Mouse (Mus musculus) frontal cortex, adult (tissue): ENCODE data around the gene Flrt1.

ENCODE experiments used
- ATAC-seq: cut with Nextera tagmentation; 2 replicates; pipeline ENCODE4 v1.9.2; 2017; ENCODE audit warnings: mild to moderate bottlenecking, moderate library complexity, mixed read lengths; ENCODE audit not compliant: low TSS enrichment

The Flrt1 gene

GRCm38 (mm10) chr19:7130317-7130716 is 24.8 kb upstream of the Flrt1 start:
- no peak for ATAC-seq

DNA sequence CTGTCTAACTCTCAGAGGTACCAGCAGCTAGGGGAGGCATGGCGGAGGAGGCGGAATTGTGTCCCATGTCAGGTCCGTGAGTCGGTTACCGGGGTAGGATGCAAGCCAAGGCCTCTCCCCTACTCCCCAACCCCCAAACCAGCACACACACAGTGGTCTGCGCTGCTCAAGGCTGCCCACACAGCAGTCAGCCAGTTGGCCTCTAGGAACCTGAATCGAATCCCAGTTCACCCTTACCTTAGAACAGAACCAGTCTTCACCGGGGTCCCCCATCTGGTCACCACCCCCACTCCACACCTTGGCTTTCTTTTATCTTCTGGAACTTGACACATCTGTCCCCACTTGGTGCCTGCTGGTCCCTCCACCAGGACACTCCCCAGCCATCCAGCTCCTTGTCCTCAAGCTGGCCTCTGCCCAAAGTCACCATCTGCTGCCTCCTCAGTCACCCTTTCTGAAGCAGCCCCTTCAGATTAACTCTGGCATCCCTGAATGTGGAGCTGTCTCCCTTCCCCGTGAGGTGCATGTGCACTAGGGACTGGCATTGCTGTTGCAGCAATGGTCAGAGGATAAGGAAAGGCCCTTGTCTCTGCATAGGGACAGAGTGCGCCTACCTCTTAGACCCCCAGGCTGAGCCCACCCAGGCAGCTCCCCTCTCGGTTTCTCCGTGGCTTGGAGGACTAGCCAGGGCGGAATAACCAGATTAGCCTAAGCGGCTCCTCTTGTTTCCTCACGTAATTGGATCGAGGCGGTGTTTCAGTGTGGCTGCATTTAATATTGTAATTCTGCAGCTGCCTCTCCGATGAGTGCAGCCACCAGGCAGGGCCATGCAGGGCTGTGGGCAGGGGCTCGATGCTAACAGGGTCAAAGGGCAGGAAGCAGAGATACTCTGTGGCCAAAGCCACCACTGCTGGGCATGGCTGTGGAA is 23.3 kb upstream of the Flrt1 start:
- no peak for ATAC-seq

DNA sequence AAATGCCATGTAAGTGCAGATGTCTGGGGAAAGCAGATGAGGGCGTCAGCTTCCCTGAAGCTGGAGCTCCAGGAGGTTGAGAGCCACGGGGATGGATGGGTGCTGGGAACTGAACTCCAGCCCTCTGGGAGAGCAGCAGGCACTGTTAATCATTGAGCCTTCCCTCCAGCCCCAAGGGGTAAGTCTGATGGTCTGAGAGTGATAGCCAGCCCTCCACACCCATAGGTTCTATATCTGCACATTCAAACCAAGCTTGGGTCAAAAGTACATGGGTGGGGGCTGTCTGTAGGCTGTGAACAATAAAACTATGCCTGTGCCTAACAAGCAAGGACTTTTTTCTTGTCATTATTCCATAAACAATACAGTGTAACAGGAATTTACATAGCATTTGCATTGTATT is 21.4 kb upstream of the Flrt1 start:
- ATAC-seq = no peak

- no peak for ATAC-seq
Observed at GRCm38 (mm10) chr19:7126209-7126608, 20.7 kb upstream of the Flrt1 start.

GRCm38 (mm10) chr19:7125526-7126156 is 20.1 kb upstream of the Flrt1 start:
- no peak for ATAC-seq

DNA sequence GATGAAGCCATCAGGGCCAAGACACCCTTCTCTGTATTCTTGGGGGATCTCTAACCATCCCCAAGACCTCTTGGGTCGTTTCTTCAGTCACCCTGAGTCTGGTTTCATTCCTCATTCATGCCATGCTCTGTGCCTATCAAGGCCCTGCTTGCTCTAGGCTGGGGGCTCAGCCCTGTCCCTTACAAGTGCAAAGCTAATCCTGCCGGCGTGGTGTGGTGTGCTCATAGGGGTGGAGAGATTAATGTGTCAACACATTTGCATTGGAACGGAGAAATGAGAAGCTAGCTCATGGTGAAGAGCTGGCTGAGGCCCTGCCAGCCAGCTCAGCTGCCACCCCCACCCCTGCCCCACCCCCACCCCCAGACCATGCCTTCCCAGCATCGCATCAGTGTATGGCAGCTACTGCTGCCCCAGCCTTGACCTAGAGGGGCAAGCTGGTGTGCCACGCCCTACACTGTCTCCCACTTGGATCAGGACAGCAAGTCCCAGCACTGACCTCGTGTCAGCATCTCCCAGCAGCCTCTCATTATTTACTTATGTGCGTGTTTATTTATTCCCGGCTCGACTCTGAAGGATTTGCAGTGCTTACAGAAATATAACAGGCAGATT is 17.3 kb upstream of the Flrt1 start:
- ATAC-seq = no peak

- peak; percentile 51 for ATAC-seq
Observed at GRCm38 (mm10) chr19:7122277-7122676, 16.7 kb upstream of the Flrt1 start.

DNA sequence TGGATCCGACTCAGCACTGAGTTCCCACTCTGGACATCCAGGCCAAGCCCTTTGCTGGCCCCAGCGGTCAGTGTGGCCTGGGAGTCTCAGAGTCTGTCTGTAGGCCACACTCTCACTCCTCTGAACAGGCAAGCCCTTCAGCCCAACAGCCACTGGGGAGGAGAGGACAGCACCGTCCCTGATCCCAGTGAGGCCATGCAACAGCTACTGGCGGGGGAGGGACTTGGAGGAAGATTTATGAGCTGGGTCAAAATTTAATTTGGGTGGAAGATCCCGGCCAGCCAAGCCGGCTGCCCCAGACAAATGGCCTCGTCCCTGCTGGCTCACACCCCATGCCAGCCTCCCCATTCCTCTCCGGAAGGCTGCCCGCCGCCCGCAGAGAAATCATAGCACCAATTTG is 15.7 kb upstream of the Flrt1 start:
- no peak for ATAC-seq

GRCm38 (mm10) chr19:7117653-7118307 is 12.3 kb upstream of the Flrt1 start:
- no peak for ATAC-seq

- ATAC-seq = no peak
Observed at GRCm38 (mm10) chr19:7117141-7117540, 11.6 kb upstream of the Flrt1 start.

DNA sequence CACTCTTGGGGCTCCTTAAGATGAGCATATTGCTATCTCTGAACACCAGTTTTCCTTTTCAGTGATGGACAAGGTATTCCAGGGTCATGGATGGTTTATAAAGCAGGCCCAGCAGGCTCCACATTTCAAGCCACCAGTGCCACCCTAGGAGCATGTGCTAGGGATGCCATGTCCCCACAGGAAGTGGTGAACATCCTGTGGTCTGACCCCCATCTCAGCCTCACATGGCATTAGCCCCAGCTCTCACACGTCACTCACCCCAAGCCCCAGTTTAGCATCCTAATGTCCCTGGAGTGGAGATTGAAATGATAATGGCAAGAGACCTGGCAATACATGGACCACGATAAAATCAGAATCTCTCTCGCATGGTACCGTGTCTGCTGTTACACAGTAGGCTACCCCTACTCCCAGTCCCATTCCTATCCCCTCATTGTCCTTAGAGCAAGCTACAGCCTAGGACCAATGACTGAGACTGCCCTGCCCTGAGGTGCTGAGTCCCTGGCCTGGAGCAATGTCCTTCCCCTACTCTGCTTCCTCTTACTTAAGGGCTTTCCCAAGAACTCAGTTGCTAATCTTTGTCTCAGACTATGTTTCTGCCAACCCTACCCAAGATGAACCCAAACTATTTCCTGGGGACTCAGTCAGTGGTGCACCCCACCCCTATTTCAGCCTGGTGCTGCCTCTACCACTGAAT is 10.7 kb upstream of the Flrt1 start:
- no peak for ATAC-seq

DNA sequence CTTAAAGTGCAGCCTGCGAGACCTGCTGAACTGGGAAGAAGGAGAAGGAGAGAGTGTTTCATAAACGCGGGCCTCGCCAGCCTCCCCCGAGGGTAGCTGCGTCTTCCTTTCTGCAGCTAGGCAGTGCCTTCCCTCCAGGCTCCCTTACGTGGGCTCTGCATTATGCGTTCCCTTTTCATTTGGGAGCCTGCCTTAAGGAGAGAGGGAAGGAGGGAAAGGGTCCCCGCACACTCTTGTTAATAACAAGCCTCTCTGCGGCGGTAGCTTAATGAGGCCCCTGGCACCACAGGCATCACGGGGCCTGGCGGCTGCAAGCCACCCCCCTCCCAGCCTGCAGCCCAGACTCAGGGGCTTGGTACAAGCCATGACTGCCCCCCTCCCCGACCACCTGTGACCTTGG is 8.0 kb upstream of the Flrt1 start:
- peak; percentile 53 for ATAC-seq

DNA sequence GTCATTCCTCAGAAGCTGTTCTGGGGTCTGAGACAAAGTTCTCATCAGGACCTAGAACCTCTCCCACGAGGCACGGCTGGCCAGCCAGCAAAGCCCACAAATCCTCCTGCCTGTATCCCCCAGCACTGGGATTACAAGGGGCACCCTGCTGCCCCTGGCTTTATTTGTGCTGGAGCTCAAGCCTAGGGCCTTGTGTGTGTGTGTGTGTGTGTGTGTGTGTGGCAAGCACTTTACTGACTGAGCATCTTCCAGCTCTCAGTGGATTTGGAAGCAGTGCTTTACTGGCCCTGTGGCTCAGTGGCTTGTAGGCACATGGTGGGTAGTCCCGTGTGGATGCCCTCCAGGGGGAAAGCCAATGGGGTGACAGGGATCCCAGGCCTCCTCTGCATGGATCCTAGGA is 7.1 kb upstream of the Flrt1 start:
- no peak for ATAC-seq

DNA sequence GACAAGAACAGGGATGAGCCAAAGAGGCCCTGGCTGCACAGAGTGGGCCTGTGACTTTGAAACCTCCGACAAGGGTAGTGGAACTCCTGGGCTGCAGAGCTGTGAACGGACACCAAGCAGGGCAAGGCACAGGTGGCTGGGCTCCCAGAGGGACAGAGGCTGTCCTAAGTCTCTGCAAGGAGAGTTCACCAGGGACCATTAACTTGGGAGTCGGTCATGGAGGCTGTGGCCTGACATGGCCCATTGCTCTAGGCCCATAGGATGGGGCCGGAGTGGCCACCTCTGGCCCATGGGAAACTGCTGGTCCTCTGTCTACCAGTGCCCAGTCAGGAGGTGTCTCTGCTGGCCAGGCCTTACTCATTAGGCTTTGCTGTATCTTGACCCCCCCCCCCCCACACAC is 6.2 kb upstream of the Flrt1 start:
- no peak for ATAC-seq

- ATAC-seq = no peak
Observed at GRCm38 (mm10) chr19:7111309-7111708, 5.8 kb upstream of the Flrt1 start.

DNA sequence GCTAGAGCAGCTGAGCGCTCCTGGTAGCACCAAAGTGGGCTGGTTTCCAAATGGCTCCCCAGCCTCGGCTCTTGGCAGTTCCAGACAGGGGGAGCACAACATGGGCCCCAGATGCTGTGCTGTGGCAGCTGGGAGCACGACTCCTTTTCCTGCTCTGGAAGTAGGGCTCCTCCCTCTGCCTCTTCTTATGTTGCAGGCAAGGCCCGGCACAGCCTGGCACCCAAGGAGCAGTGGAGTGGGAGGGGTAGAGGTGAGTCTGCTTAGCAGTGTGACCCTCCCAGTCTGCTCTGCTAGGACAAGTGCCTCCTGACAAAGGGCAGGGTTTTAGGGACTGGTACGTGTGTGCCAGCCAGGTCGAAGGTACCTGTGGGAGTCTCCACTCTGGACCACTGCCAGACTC is 5.3 kb upstream of the Flrt1 start:
- peak; percentile 25; the same call in 1 of the 2 replicates for ATAC-seq

GRCm38 (mm10) chr19:7110097-7110496 is 4.6 kb upstream of the Flrt1 start:
- no peak for ATAC-seq

GRCm38 (mm10) chr19:7108114-7108905 is 2.8 kb upstream of the Flrt1 start:
- ATAC-seq = 0 out of 2 replicates have a peak, but pooled peaks have one; percentile 18

GRCm38 (mm10) chr19:7107174-7107573 is 1.6 kb upstream of the Flrt1 start:
- no peak for ATAC-seq

DNA sequence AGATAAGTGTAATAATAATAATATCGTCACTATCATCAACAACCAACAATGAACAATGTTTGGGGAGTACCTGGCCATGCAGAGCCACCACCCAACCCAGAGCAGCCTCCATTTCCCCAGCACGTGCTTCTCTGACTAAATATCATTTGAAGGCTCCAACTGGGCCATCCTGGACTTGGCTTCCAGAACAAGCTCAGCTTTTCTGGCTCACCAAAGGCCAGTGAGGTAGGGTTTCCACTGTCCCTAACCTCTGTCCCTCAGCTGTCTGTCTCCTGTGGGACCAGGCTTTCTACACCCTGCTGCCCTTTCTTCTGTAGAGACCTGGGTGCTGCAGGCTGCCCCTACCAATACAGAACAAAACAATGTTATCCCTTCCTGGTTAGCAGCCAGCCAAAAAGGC is 1.0 kb upstream of the Flrt1 start:
- no peak for ATAC-seq

DNA sequence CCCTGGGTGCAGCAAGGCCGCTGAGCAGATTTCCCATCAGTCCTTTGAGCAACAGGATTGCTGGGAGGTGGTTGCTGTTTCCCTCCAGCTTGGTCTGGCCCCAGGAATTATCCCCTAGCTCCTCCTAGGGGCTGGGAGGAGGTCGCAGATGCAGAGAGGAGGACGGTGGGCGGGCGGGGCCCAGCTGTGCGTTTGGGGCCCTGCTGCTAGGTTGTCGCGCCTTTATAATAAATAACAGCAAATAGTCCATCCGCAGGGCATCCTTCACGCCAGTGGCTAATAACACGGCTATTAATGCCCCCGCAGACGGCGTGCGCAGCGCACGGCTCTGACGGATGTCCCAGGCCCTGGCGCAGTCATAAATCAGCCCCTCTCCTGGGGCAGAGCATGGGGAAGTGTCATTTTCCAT is 1.5 kb downstream of the Flrt1 start:
- ATAC-seq = no peak
